Mouse (Mus musculus): ENCODE data around the gene Rnasel. TPM values are rescaled to one million over a fixed set of nuclear protein-coding genes. Genes with fewer than 3 reads are reported as not detected.

Gene Rnasel
- polyA plus RNA-seq, 1 experiment from 2014 or later, result 44.4 TPM

GRCm38 (mm10) chr1:153712633-153713032 lies 36.6 kb upstream of the Rnasel start:
- no peak overlapping the region for H3K27ac ChIP-seq (replicated peaks)
- no peaks in the 10 kb centered on the region for H3K9me3 ChIP-seq
- ATAC-seq (replicated peaks), result no peak
- H3K4me3 ChIP-seq, result no peak overlapping the region
- H3K4me1 ChIP-seq, result no peaks in the 10 kb centered on the region
- H3K9ac ChIP-seq (replicated peaks), result no peak overlapping the region
- H3K27me3 ChIP-seq, result no peaks in the 10 kb centered on the region
- 89% methylated on average over 2 of the region's 2 CpGs for WGBS
- no peaks in the 10 kb centered on the region for H3K36me3 ChIP-seq
- no peak overlapping the region for H3K4me2 ChIP-seq (replicated peaks)

DNA sequence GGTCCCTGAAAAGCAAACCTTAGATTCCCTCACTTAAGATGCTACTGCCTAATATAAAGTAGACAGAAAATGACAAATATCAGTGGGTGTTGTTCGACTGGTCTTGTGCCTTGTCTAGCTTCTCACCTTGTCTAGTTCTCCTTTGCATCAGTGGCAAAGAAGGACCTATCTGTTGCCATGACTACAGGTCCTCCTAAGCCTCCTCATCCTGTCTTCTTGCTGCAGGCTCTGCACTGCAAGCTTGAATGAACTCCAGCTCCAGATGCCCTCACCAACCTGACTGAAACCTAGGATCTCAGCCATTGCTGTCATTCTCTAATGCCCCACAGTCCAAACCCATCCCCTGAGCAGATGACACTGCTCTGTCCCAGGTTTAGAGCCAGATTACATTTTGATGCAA lies 31.2 kb upstream of the Rnasel start:
- Histone ChIP-seq H3K27me3 (no peaks in the 10 kb centered on the region), H3K9me3 (no peaks in the 10 kb centered on the region), H3K9ac (replicated peaks) (no peak overlapping the region), H3K36me3 (no peaks in the 10 kb centered on the region), H3K4me3 (no peak overlapping the region), H3K27ac (replicated peaks) (no peak overlapping the region), H3K4me2 (replicated peaks) (no peak overlapping the region), H3K4me1 (no peaks in the 10 kb centered on the region)
- ATAC-seq (replicated peaks), result no peak
- WGBS, result 89% methylated on average over 1 of the region's 1 CpGs

GRCm38 (mm10) chr1:153720935-153721334 lies 28.3 kb upstream of the Rnasel start:
- Histone ChIP-seq H3K27me3 (no peaks in the 10 kb centered on the region), H3K9ac (replicated peaks) (no peak overlapping the region), H3K36me3 (no peaks in the 10 kb centered on the region), H3K4me2 (replicated peaks) (no peak overlapping the region), H3K9me3 (no peaks in the 10 kb centered on the region), H3K27ac (replicated peaks) (no peak overlapping the region), H3K4me1 (no peaks in the 10 kb centered on the region), H3K4me3 (no peak overlapping the region)
- ATAC-seq (replicated peaks), result no peak
- WGBS, result 69% methylated on average over 7 of the region's 7 CpGs

- 84% methylated on average over 9 of the region's 9 CpGs for WGBS
- H3K9ac ChIP-seq (replicated peaks), result no peak overlapping the region
- H3K27me3 ChIP-seq, result no peaks in the 10 kb centered on the region
- no peak overlapping the region for H3K4me2 ChIP-seq (replicated peaks)
- H3K27ac ChIP-seq (replicated peaks), result no peak overlapping the region
- 0 out of 2 replicates have a peak, but pooled peaks cover 4% of the 10 kb centered on the region for H3K4me1 ChIP-seq
- H3K9me3 ChIP-seq, result no peaks in the 10 kb centered on the region
- no peak for ATAC-seq (replicated peaks)
- H3K4me3 ChIP-seq, result no peak overlapping the region
- no peaks in the 10 kb centered on the region for H3K36me3 ChIP-seq
Observed at GRCm38 (mm10) chr1:153721565-153722310, 27.5 kb upstream of the Rnasel start.

DNA sequence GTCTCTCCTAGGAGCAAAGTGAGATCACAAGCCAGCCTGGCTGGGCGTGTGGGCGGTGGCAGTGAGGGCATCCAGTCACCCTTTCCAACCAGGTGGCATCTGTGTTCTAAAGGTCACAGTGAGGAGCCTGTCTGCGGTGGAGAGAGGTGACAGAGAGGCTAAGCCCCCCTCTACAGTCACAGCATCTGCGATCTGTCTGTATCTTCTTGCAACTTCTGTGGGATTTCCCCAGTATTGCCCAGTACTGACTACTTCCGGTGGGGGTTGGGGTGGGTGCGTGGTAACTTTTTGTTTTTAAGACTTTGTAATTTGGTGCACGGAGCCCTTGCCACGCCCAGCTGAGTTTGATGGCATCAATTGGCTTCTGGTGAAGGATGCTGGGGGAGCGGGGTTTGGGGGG lies 25.8 kb upstream of the Rnasel start:
- ATAC-seq (replicated peaks), result no peak

GRCm38 (mm10) chr1:153726636-153727035 lies 22.6 kb upstream of the Rnasel start:
- H3K9ac ChIP-seq (replicated peaks), result no peak overlapping the region
- 0 out of 2 replicates have a peak overlapping the region, but pooled peaks have one; percentile 19 for H3K27ac ChIP-seq (replicated peaks)
- no peaks in the 10 kb centered on the region for H3K9me3 ChIP-seq
- no peak overlapping the region for H3K4me2 ChIP-seq (replicated peaks)
- H3K27me3 ChIP-seq, result no peaks in the 10 kb centered on the region
- no peak overlapping the region for H3K4me3 ChIP-seq
- peak; percentile 38; the same call in 1 of the 2 replicates for ATAC-seq (replicated peaks)
- H3K4me1 ChIP-seq, result peaks cover 5% of the 10 kb centered on the region; the same call in 1 of the 2 replicates
- 65% methylated on average over 16 of the region's 16 CpGs for WGBS
- H3K36me3 ChIP-seq, result no peaks in the 10 kb centered on the region

More for the DNA sequence above, 25.8 kb upstream of the Rnasel start:
- 84% methylated on average over 9 of the region's 9 CpGs for WGBS
- H3K4me3 ChIP-seq, result no peak overlapping the region
- no peak overlapping the region for H3K27ac ChIP-seq (replicated peaks)
- H3K27me3 ChIP-seq, result no peaks in the 10 kb centered on the region
- no peak overlapping the region for H3K9ac ChIP-seq (replicated peaks)
- H3K36me3 ChIP-seq, result no peaks in the 10 kb centered on the region
- H3K9me3 ChIP-seq, result no peaks in the 10 kb centered on the region
- H3K4me2 ChIP-seq (replicated peaks), result no peak overlapping the region
- 0 out of 2 replicates have a peak, but pooled peaks cover 5% of the 10 kb centered on the region for H3K4me1 ChIP-seq

GRCm38 (mm10) chr1:153729806-153730205 lies 19.4 kb upstream of the Rnasel start:
- H3K27me3 ChIP-seq, result no peaks in the 10 kb centered on the region
- H3K4me3 ChIP-seq, result no peak overlapping the region
- peaks cover 13% of the 10 kb centered on the region for H3K4me1 ChIP-seq
- H3K9ac ChIP-seq (replicated peaks), result no peak overlapping the region
- ATAC-seq (replicated peaks), result no peak
- no peaks in the 10 kb centered on the region for H3K36me3 ChIP-seq
- 59% methylated on average over 2 of the region's 2 CpGs for WGBS
- no peak overlapping the region for H3K4me2 ChIP-seq (replicated peaks)
- no peak overlapping the region for H3K27ac ChIP-seq (replicated peaks)
- no peaks in the 10 kb centered on the region for H3K9me3 ChIP-seq

- Histone ChIP-seq H3K9me3 (no peaks in the 10 kb centered on the region), H3K9ac (replicated peaks) (no peak overlapping the region), H3K4me2 (replicated peaks) (no peak overlapping the region), H3K4me3 (no peak overlapping the region), H3K27ac (replicated peaks) (no peak overlapping the region), H3K36me3 (no peaks in the 10 kb centered on the region), H3K27me3 (no peaks in the 10 kb centered on the region), H3K4me1 (peaks cover 13% of the 10 kb centered on the region)
- 64% methylated on average over 3 of the region's 3 CpGs for WGBS
- ATAC-seq (replicated peaks), result no peak
Observed at GRCm38 (mm10) chr1:153730671-153731070, 18.6 kb upstream of the Rnasel start.

- Histone ChIP-seq H3K9ac (replicated peaks) (no peak overlapping the region), H3K4me2 (replicated peaks) (no peak overlapping the region), H3K27me3 (no peaks in the 10 kb centered on the region), H3K27ac (replicated peaks) (no peak overlapping the region), H3K9me3 (no peaks in the 10 kb centered on the region), H3K36me3 (no peaks in the 10 kb centered on the region), H3K4me1 (peaks cover 29% of the 10 kb centered on the region), H3K4me3 (no peak overlapping the region)
- ATAC-seq (replicated peaks), result no peak
- WGBS, result 21% methylated on average over 9 of the region's 9 CpGs
Observed at GRCm38 (mm10) chr1:153733181-153733580, 16.0 kb upstream of the Rnasel start.

DNA sequence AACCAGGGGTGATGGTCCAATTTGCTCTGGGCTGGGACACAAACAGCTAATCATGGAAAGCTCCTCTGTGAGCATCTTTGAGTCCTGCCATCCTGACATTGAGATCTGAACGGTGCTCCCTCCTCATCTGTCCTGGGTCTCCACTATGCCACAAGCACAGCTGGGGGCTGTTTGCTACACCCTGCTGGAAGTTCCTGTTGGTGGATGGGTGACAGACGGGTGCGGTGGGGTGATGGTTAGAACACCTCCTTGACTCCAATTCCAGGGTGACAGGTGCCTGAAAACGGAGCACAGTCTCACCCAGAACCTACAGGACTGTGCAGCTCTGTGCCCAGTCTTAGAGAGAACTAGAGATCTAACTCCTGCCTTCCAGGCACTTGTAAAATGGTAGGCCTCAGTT lies 14.4 kb upstream of the Rnasel start:
- H3K4me3 ChIP-seq, result no peak overlapping the region
- H3K4me1 ChIP-seq, result peaks cover 35% of the 10 kb centered on the region
- no peaks in the 10 kb centered on the region for H3K36me3 ChIP-seq
- H3K27ac ChIP-seq (replicated peaks), result no peak overlapping the region
- H3K27me3 ChIP-seq, result no peaks in the 10 kb centered on the region
- no peak overlapping the region for H3K9ac ChIP-seq (replicated peaks)
- 84% methylated on average over 4 of the region's 4 CpGs for WGBS
- ATAC-seq (replicated peaks), result no peak
- no peak overlapping the region for H3K4me2 ChIP-seq (replicated peaks)
- H3K9me3 ChIP-seq, result no peaks in the 10 kb centered on the region

- peaks cover 46% of the 10 kb centered on the region for H3K4me1 ChIP-seq
- no peak overlapping the region for H3K4me3 ChIP-seq
- no peak for ATAC-seq (replicated peaks)
- H3K36me3 ChIP-seq, result no peaks in the 10 kb centered on the region
- 0 out of 2 replicates have a peak overlapping the region, but pooled peaks have one; percentile 54 for H3K27ac ChIP-seq (replicated peaks)
- no peak overlapping the region for H3K9ac ChIP-seq (replicated peaks)
- H3K9me3 ChIP-seq, result no peaks in the 10 kb centered on the region
- WGBS, result 65% methylated on average over 6 of the region's 6 CpGs
- no peak overlapping the region for H3K4me2 ChIP-seq (replicated peaks)
- no peaks in the 10 kb centered on the region for H3K27me3 ChIP-seq
Observed at GRCm38 (mm10) chr1:153736096-153736495, 13.1 kb upstream of the Rnasel start.

DNA sequence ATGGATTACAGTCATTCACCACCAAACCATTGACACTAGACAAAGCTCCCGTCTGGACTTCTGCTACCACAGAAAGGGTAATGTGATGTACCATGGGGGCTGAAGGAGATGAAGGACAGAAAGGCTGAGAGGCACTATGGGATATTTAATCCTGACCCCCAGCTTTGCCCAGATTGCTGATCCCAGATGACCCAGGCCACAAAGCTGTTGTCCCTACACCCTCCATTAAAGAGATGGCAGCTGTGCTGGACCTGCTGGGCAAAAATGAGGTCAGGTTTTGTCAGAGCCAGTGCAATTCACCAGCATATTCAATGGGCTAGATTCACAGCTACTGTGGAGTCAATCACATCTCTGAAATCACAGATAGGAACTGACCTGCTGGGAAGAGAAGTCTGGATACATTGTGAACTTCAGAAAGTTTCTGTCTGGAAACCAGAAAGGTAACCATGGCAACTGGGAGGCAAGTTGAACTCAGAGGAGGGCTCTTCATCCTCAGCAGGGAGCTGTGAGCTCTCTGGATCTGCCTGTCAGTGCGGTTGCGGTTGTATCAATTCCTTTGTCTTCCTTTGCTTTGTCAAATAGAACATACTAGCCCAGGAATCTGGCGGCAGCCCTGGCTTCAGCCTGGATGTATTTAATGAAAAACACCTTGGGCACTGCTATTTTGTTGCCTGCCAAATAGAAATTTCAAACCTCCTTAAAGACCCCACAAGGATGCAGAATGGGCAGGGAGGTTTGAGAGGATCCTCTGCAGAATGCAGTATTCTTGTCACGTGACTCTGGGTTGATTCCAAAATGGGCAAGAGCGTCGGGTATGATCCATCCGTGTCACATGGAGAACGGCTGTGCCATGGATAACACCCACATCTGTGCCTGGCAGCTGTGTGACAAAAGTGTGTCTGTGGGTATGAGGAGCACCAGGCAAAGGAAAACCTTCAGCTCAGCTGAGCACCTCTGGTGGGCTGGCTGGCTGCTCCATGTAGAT lies 11.8 kb upstream of the Rnasel start:
- H3K9me3 ChIP-seq, result no peaks in the 10 kb centered on the region
- peak overlapping the region; percentile 54 for H3K27ac ChIP-seq (replicated peaks)
- WGBS, result 30% methylated on average over 9 of the region's 9 CpGs
- peak; percentile 9; the same call in 1 of the 2 replicates for ATAC-seq (replicated peaks)
- H3K36me3 ChIP-seq, result no peaks in the 10 kb centered on the region
- H3K9ac ChIP-seq (replicated peaks), result no peak overlapping the region
- peaks cover 53% of the 10 kb centered on the region for H3K4me1 ChIP-seq
- H3K27me3 ChIP-seq, result no peaks in the 10 kb centered on the region
- H3K4me2 ChIP-seq (replicated peaks), result no peak overlapping the region
- H3K4me3 ChIP-seq, result no peak overlapping the region

Data from forebrain, embryonic 15.5 days (tissue).